In genomic region chr1:72354856-72355255, GRCm38 (mm10) we compare ENCODE assay signal across 17 mouse cellular contexts.
"Had no signal": no experiment of that assay in that cellular context is flagged by ENCODE, and none has a peak within 500 bp of the region (broad histone marks: within the 10 kb centered on the region; RNA-seq: fewer than 3 reads in every experiment).

No protein-coding gene starts in this region.

- DNase-seq: lung, adult 2 months; lung, postnatal 14 days; lung, postnatal 36 days; right cerebral cortex, postnatal 14 days; thymus, adult 2 months; thymus, postnatal 25 days; thymus, postnatal 4 days had no signal

- H3K27me3 ChIP-seq: lung, embryonic 15.5 days; megakaryocyte, embryonic 14.5 days; midbrain, embryonic 13.5 days; midbrain, embryonic 15.5 days; neural tube, embryonic 12.5 days; stomach, embryonic 15.5 days had no signal

- H3K36me3 ChIP-seq: midbrain, embryonic 15.5 days; stomach, embryonic 15.5 days had no signal

- H3K4me3 ChIP-seq: lung, embryonic 15.5 days; megakaryocyte, embryonic 14.5 days; midbrain, embryonic 13.5 days; midbrain, embryonic 15.5 days; neural tube, embryonic 12.5 days; stomach, embryonic 15.5 days had no signal

- ATAC-seq: lung, postnatal 0 days; midbrain, embryonic 13.5 days; midbrain, embryonic 15.5 days had no signal

- H3K9ac ChIP-seq: lung, embryonic 15.5 days; midbrain, embryonic 13.5 days; midbrain, embryonic 15.5 days; neural tube, embryonic 12.5 days; stomach, embryonic 15.5 days had no signal

- H3K9me3 ChIP-seq: lung, embryonic 15.5 days; megakaryocyte, embryonic 14.5 days; midbrain, embryonic 13.5 days; midbrain, embryonic 15.5 days; neural tube, embryonic 12.5 days; stomach, embryonic 15.5 days had no signal

- H3K4me1 ChIP-seq: lung, embryonic 15.5 days; megakaryocyte, embryonic 14.5 days; midbrain, embryonic 13.5 days; midbrain, embryonic 15.5 days; neural tube, embryonic 12.5 days; stomach, embryonic 15.5 days had no signal

- H3K4me2 ChIP-seq: lung, embryonic 15.5 days; midbrain, embryonic 11.5 days; midbrain, embryonic 13.5 days; midbrain, embryonic 15.5 days; neural tube, embryonic 12.5 days; stomach, embryonic 15.5 days had no signal

- H3K27ac ChIP-seq: lung, embryonic 15.5 days; macrophage; midbrain, embryonic 13.5 days; midbrain, embryonic 15.5 days; neural tube, embryonic 12.5 days; stomach, embryonic 15.5 days; stomach, postnatal 0 days had no signal
